Mouse (Mus musculus): ENCODE measurements around the gene Dtnbp1.

DNA sequence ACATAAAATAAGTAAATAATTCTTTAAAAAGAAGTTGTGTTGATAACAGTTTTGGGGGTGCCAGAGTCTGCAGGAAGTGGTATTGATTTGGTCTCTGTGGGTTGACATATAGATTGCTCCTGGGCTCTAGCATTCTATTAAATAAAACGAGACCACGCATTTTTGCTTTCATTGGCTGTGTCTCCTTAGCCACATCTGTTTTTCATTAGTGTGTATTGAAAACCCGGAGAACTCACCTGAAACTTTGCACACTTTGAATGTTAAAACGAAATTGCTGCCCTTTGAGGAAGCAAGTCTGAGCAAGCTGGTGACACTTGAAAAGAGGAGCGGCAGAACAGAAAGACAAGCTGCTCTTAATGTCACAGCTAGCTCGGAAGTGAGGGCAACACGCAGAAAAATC is 32.8 kb upstream of the Dtnbp1 start:
- TF ChIP-seq GATA1 (IDR thresholded peaks at IDR 0.05; ENCODE audit: borderline replicate concordance, low read length) (no peak), FLI1 (IDR thresholded peaks at IDR 0.05; ENCODE audit: low read length) (no peak)

Measured in megakaryocyte, embryonic 14.5 days (primary cell).